Mouse (Mus musculus): ENCODE measurements at regions not wholly inside any gene's neighbourhood (a gene's known extent, or its start where the extent isn't known, plus 50 kb on each side); places are given as distances from the start of the nearest gene placed in this dataset.

- DNase-seq: no peak
These were observed 433.7 kb upstream of the Jarid2 start for GRCm38 (mm10) chr13:44295621-44296020.

DNA sequence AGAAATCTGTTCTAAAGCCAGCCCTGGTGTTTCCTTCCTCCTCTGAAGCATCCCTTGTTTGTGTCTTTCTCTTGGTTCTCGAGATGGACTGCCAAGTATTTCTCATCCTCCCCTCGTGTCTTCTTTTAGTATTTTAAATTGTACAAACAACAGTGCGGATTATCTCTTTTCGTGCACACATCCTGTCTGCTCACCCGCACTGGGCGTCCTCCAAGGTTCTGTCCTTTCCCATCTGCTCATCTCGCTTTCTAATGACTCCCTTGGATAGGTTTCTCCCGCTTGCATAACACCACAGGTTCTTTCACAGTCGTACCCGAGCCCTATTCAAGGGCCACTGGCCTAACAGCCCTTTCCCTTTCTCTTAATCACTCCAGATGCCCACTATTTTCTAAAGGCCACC, 428.7 kb upstream of the Jarid2 start:
- no peak for DNase-seq

DNA sequence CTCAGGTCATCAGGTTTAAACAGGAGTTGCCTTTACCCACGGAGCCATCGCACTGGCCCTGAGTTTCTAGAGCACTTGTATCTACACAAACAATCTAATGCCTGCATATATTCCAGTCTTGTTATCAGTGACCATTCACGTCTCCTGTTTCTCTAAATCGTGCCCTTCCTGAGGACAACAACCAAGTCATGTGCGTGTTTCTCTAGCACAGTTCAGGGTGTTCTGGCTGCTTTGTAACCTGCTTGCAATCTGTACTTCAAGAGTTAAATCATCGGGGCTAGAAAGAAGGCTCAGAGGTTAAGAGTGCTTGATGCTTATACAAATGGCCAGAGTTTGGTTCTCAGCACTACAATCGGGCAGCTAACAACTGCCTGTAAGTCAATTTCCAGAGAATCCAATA, 428.1 kb upstream of the Jarid2 start:
- no peak for DNase-seq

DNA sequence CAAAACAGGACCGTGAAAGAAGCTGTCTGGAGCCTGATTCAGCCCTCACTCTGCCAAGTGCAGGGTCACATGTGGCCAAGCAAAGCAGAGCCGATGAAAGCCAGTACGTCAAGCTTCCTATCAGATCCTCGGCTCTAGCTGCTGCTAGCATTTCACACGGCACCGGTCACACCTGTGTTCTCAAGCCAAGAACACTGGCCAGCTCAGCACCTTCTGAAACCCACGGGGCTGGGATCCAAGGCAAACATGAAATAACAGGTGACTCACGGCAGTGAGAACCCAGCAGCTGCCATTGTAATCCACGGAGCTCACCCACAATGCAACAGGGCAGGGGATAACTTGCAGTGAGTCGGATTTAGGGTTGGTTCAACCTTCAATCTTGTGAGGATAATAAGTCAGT, 427.3 kb upstream of the Jarid2 start:
- peak; percentile 57 for DNase-seq

- DNase-seq: peak; percentile 32
These were observed 423.9 kb upstream of the Jarid2 start for GRCm38 (mm10) chr13:44305134-44305991.

DNA sequence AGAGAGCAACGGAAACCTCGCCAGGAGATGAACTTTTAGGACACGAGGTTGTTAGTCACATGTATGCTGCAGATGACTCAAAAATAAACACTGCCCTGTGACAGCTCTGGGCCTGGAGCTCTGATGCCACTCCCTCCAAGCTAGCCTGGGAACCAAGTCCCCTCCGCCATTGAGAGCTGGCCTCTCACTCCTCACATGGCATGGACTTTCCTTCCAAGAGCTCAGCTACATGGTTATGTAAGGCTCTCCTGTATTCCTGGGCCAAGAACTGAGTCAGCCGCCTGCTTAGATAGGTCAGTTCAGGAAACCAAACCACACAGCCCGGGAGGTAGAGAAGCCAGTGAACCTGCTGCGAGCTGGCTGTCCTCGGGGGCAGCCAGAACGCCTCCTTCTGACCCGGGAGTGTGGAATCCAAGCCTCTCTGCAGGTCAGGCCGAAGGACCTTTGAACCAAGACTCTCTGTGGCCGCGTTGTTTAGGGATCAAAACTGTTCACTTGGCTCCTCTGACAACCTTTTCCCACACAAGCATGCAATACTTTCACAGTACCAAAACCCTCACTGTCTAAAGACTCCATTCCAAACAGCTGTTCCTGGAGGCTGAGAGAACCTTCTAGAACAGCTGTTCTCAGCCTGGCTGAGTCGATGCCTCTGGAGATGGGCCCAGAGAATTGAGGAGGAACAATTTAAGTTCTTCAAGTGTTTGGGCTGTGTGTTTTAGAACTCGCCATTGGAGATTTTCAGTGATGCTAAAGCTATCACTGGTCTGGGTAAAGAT, 422.8 kb upstream of the Jarid2 start:
- DNase-seq: peak; percentile 54

DNA sequence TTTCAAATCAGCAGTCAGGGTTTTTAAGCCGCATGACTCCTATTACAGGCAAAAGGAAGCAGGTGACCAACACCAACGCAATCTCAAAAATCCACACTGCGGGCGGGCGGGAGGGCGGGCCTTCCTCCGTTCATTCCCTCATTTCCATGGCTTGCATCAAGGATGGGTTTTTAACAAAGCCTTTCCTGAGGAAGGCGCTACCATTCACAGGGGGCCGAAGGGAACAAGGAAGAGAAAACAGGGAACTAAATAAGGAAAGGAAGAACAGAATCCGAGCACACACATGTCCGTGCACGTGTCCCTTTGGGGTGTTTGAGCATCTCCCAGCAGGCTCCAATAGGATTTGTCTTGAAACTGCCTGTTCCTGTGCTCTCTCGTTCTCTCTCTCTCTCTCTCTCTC, 421.0 kb upstream of the Jarid2 start:
- DNase-seq: no peak

DNA sequence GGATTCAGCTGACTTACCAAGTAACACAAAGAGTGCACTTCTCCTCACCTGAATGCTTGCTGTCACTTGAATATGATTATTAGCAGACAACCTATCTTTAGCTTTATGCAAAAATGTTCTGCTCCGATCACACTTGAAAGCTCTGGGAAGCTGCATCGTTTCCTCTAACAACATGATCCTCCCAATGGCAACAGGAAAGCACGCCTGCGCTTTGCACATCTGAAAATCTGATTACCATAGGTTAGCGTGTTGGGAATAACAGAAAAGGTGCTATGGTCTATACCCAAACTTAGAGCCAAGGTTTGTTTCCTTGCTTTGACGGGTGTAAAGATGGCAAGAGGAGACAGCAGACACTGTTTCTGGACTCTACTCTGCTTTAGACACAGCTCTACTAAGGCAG, 417.0 kb upstream of the Jarid2 start:
- no peak for DNase-seq

DNA sequence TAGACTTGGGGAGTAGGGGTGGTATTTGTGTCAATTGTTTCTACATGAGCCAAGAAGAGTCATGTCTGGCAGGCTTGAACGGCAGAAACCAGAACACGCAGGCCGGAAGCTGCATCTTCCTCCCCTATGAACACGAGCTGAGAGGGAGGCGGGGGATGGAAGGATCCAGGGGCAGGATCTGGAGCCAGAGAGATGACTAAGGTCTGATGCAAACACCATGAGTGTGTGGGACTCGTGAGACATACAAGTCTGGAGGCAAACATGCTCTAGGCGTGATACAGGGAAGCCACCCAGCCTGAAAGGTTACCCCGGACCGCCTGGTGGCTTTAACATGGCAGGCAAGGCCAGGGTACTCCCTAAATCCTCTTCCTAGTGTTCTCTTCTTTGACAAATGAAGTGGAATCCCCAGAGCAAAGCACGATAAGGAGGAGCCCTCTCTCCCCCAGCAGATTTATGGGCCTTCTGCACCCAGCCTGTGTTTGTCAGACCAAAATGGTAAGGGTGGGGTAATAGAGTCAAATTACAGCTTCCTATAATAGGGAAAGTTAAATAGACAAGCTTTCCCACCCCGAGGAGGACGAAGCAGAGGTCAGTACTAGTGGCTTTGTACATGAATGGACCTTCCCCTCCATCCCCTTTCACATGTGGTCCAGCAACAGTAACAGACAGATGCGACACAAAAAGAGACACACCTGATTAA, 412.4 kb upstream of the Jarid2 start:
- DNase-seq: peak; percentile 13

DNA sequence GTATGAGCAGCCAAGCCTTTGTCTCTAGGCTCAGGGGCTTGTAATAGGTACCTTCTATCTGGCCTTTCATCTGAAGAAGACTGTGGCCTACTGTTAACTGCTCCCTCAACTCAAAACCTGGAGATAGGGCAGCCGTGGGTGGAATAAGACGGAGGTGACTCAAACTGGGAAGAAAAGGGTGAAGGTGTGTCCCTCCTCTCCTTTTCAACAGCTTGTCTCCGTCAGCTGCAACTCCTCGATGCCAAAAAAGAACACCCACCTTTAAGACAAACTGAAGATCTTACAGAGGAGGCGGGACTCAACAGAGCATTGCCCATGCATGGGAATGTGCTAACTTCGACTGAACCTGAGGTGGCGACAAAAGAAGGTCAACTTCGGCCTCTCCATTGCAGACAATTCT, 411.7 kb upstream of the Jarid2 start:
- DNase-seq: no peak

DNA sequence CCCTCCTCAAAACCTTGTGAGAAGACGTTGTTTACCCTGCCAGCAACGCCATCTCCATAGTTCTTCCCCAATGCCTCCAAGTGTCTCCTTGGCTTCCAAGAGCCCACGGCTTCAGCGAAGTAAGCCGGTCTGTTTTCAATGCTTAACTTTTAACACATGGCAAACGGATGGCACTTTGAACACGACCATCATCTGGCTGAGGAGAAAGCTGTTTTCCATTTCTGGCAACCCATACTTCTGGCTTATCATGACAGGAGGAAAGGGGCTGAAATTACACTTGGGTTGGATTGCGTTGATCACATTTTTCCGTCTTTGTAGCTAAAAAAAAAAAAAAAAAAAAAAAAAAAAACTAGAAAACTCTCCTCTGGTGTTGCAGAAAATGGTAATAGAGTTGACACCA, 410.2 kb upstream of the Jarid2 start:
- DNase-seq: no peak

DNA sequence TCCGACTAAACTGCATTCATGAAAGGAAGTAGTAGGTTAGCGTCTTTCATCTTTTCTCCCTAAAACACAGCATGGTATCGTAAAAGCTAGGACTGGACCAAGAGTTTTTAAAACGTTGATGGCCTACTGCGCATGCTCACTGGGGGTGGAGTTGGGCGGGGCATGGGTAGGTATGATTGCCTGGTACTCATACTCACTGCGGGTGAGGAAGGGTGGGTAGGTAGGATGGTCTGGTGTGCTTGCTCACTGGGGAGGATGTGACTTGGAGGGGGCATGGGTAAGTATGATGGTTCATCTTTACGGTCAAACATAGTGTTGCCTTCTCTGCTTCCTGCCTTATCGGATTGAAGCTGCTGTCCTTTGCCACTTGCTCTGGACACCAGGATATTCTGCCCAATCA, 409.8 kb upstream of the Jarid2 start:
- DNase-seq: no peak

- no peak for DNase-seq
These were observed 409.0 kb upstream of the Jarid2 start for GRCm38 (mm10) chr13:44320311-44320710.

DNA sequence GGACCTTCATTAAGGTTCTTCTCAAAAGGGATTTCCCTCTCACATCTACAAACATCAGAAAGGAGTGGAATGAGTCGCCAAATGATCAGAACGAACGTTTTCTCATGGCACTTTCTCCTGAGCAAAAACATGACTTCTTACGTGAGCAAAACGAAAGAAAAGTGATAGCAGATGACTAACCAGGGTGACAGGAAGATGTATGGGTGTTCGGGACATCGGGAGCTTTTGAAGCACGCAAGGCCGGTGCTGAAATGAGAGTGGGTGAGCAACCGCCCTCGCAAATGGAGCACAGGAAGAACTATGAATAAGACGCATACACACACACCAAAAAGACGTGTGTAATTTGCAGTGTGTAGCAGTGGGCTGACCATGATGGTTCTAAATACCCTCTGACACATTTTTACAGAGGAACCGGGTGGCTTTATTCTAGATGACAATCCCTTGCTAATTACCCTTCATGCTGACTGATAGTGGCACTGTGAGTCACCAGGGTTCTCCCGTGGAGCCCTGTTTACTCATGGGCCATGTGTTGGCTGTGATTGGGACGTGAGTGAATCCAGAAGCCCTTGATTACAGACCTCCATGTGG, 408.2 kb upstream of the Jarid2 start:
- DNase-seq: no peak

- no peak for DNase-seq
These were observed 400.9 kb upstream of the Jarid2 start for GRCm38 (mm10) chr13:44328416-44328815.

GRCm38 (mm10) chr13:44329161-44329560, 400.1 kb upstream of the Jarid2 start:
- DNase-seq: no peak

GRCm38 (mm10) chr13:44329701-44330100, 399.6 kb upstream of the Jarid2 start:
- no peak for DNase-seq

- no peak for DNase-seq
These were observed 396.5 kb upstream of the Jarid2 start for GRCm38 (mm10) chr13:44332716-44333240.

DNA sequence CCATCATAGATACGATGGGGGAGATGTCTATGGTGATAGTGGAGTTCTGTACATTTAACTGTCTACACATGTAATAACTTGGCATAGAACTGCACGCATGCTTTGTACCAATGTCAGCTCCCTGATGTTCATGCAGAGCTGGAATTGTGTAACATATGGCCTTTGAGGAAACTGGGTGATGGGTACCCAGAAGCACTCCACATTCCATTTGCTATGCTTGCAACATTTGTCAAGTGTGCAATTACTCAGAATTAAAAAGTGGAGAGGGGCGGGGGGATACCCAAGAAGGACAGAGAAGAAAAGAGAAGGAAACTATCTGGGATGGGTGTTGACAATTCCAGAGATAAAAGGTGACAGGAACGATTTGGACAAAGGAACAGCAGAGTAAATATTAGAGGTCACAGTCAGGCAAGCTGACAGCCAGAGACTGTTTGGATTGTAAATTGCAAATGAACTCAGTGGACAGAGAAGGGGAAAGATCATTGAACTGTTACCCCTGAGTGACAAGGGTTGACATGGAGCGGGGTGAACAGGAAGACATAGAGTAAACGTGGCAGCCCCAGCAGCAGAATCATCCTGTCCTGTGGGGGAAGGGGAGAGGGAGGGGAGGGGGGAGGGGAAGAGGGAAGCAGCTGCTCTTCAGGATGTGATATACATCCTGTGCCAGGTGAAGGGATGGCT, 390.1 kb upstream of the Jarid2 start:
- no peak for DNase-seq

- DNase-seq: no peak
These were observed 384.2 kb upstream of the Jarid2 start for GRCm38 (mm10) chr13:44345094-44345493.

GRCm38 (mm10) chr13:44346636-44347035, 382.6 kb upstream of the Jarid2 start:
- no peak for DNase-seq

- no peak for DNase-seq
These were observed 381.6 kb upstream of the Jarid2 start for GRCm38 (mm10) chr13:44347662-44348061.

Data from gastrocnemius, postnatal 10 days (tissue).